Mouse (Mus musculus) erythroid progenitor cell, adult 5-6 weeks (primary cell): Measurements from ENCODE around the gene Plekha5. TPM values are rescaled to one million over a fixed set of nuclear protein-coding genes. Genes with fewer than 3 reads are reported as not detected.

ENCODE experiments used
- ATAC-seq: replicated peaks from 2 replicates; pipeline ENCODE4 v1.8.0; 2016; ENCODE audit warnings: moderate number of reproducible peaks, mild to moderate bottlenecking, moderate TSS enrichment, inconsistent platforms; ENCODE audit not compliant: poor library complexity, low FRiP score, severe bottlenecking
- total RNA-seq, 2 experiments: library from RNA; stranded (forward) in 1 of 2; stranded (reverse) in 1 of 2; fragments of 150-400 nt in 1 of 2; fragments of 186-747, 209-891 nt in 1 of 2; gene quantifications; 2 replicates each; pipeline versions ENCODE4 v1.2.3 to v1.2.4; 2015 to 2017; ENCODE audit warnings: low replicate concordance in 2 of 2

The Plekha5 gene
- total RNA-seq, 2 experiments from 2014 or later: 1.7 TPM; not detected in 1

GRCm38 (mm10) chr6:140453454-140453853, 29.6 kb downstream of the Plekha5 start:
- ATAC-seq: no peak

GRCm38 (mm10) chr6:140454388-140454787, 30.5 kb downstream of the Plekha5 start:
- no peak for ATAC-seq

GRCm38 (mm10) chr6:140455851-140456250, 32.0 kb downstream of the Plekha5 start:
- no peak for ATAC-seq

- ATAC-seq: no peak
These were observed 32.7 kb downstream of the Plekha5 start for GRCm38 (mm10) chr6:140456393-140457163.

GRCm38 (mm10) chr6:140460398-140460797, 36.5 kb downstream of the Plekha5 start:
- no peak for ATAC-seq

GRCm38 (mm10) chr6:140464818-140465217, 41.0 kb downstream of the Plekha5 start:
- no peak for ATAC-seq

GRCm38 (mm10) chr6:140465946-140466646, 42.2 kb downstream of the Plekha5 start:
- no peak for ATAC-seq

GRCm38 (mm10) chr6:140466841-140467240, 43.0 kb downstream of the Plekha5 start:
- ATAC-seq: no peak

GRCm38 (mm10) chr6:140467851-140468250, 44.0 kb downstream of the Plekha5 start:
- ATAC-seq: no peak

GRCm38 (mm10) chr6:140469791-140470190, 45.9 kb downstream of the Plekha5 start:
- no peak for ATAC-seq

GRCm38 (mm10) chr6:140471751-140472150, 47.9 kb downstream of the Plekha5 start:
- ATAC-seq: no peak

- ATAC-seq: no peak
These were observed 48.5 kb downstream of the Plekha5 start for GRCm38 (mm10) chr6:140472345-140472744.

- no peak for ATAC-seq
These were observed 51.7 kb downstream of the Plekha5 start for GRCm38 (mm10) chr6:140475393-140476087.

GRCm38 (mm10) chr6:140476981-140477380, 53.1 kb downstream of the Plekha5 start:
- ATAC-seq: no peak

- no peak for ATAC-seq
These were observed 54.2 kb downstream of the Plekha5 start for GRCm38 (mm10) chr6:140478031-140478430.

GRCm38 (mm10) chr6:140478943-140479342, 55.1 kb downstream of the Plekha5 start:
- ATAC-seq: no peak

- no peak for ATAC-seq
These were observed 56.7 kb downstream of the Plekha5 start for GRCm38 (mm10) chr6:140480425-140481081.

- ATAC-seq: no peak
These were observed 58.0 kb downstream of the Plekha5 start for GRCm38 (mm10) chr6:140481701-140482460.

- ATAC-seq: no peak
These were observed 60.3 kb downstream of the Plekha5 start for GRCm38 (mm10) chr6:140484170-140484569.
